Mouse (Mus musculus): Measurements from ENCODE around the gene Zbtb9. TPM values are rescaled to one million over a fixed set of nuclear protein-coding genes. Genes with fewer than 3 reads are reported as not detected.

Gene Zbtb9
- polyA plus RNA-seq, 1 experiment from 2014 or later = 19.1 TPM

- Histone ChIP-seq H3K4me1 (replicated peaks; ENCODE audit: control insufficient read depth, insufficient read depth, low read length) (peaks cover 43% of the 10 kb centered on the region), H3K4me3 (replicated peaks; ENCODE audit: low read length) (no peak overlapping the region), H3K9ac (replicated peaks; ENCODE audit: low read depth, low read length) (no peak overlapping the region), H3K36me3 (ENCODE audit: control insufficient read depth, insufficient read depth) (0 out of 2 replicates have a peak, but pooled peaks cover 2% of the 10 kb centered on the region), H3K9me3 (ENCODE audit: control insufficient read depth, low read length) (no peaks in the 10 kb centered on the region), H3K27me3 (replicated peaks; ENCODE audit: control insufficient read depth, insufficient read depth, low read length) (no peaks in the 10 kb centered on the region), H3K4me2 (ENCODE audit: low read length) (no peak overlapping the region), H3K27ac (ENCODE audit: low read length) (no peak overlapping the region)
- no peak for ATAC-seq
- 88% methylated on average over 15 of the region's 15 CpGs for WGBS
Observed at GRCm38 (mm10) chr17:26936921-26937695, 35.9 kb upstream of the Zbtb9 start.

DNA sequence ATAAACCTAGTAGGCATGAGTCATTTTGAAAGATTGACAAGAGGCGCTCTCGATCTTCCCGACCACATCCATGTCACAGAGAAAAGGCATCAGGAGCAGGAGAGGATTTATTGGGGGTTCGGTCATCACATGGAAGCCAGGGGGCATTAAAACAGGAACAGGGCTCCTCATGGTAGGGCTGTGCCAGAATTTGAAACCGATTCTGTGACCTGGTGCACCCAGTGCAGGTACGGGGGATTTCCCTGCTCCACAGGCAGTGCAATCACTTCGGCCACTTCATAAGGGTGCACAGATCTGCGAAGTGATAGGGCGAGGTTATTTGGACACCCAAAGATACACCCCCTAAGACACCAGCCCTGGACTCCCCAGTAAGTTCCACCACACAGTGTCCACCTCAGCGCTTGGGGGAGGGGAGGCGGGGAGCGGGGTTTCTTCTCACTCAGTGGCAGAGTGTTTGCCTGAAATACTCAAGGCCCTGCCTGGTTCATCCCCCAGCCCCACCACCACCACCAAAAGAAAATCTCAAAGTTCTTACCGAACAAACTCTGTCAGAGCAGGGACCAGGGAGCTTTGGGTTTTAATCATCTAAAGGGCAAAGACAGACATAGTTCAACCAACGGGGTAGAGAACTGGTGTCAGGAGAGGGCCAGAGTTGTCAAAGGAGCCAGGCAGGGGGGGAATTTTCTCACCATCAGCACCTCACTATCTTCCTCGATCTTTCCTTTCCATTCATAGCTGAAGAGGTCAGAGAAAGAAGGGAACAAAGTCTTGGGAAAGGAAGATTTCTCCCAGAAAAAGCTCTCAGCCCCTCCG lies 34.9 kb upstream of the Zbtb9 start:
- no peaks in the 10 kb centered on the region for H3K27me3 ChIP-seq (replicated peaks; ENCODE audit: control insufficient read depth, insufficient read depth, low read length)
- peak overlapping the region; percentile 61 for H3K9ac ChIP-seq (replicated peaks; ENCODE audit: low read depth, low read length)
- 0 out of 2 replicates have a peak, but pooled peaks cover 2% of the 10 kb centered on the region for H3K36me3 ChIP-seq (ENCODE audit: control insufficient read depth, insufficient read depth)
- peak overlapping the region; percentile 99 for H3K4me2 ChIP-seq (ENCODE audit: low read length)
- no peak overlapping the region for H3K27ac ChIP-seq (ENCODE audit: low read length)
- 58% methylated on average over 16 of the region's 16 CpGs for WGBS
- H3K4me3 ChIP-seq (replicated peaks; ENCODE audit: low read length) = peak overlapping the region; percentile 79
- ATAC-seq = no peak
- peaks cover 47% of the 10 kb centered on the region for H3K4me1 ChIP-seq (replicated peaks; ENCODE audit: control insufficient read depth, insufficient read depth, low read length)
- H3K9me3 ChIP-seq (ENCODE audit: control insufficient read depth, low read length) = no peaks in the 10 kb centered on the region

- H3K9me3 ChIP-seq (ENCODE audit: control insufficient read depth, low read length) = no peaks in the 10 kb centered on the region
- H3K4me1 ChIP-seq (replicated peaks; ENCODE audit: control insufficient read depth, insufficient read depth, low read length) = peaks cover 43% of the 10 kb centered on the region
- peak overlapping the region; percentile 61 for H3K9ac ChIP-seq (replicated peaks; ENCODE audit: low read depth, low read length)
- under 1% methylated on average over 22 of the region's 22 CpGs for WGBS
- peak overlapping the region; percentile 99 for H3K4me2 ChIP-seq (ENCODE audit: low read length)
- peak overlapping the region; percentile 79 for H3K4me3 ChIP-seq (replicated peaks; ENCODE audit: low read length)
- no peak for ATAC-seq
- H3K36me3 ChIP-seq (ENCODE audit: control insufficient read depth, insufficient read depth) = 0 out of 2 replicates have a peak, but pooled peaks cover 2% of the 10 kb centered on the region
- H3K27ac ChIP-seq (ENCODE audit: low read length) = peak overlapping the region; percentile 82
- no peaks in the 10 kb centered on the region for H3K27me3 ChIP-seq (replicated peaks; ENCODE audit: control insufficient read depth, insufficient read depth, low read length)
Observed at GRCm38 (mm10) chr17:26938731-26939130, 34.2 kb upstream of the Zbtb9 start.

DNA sequence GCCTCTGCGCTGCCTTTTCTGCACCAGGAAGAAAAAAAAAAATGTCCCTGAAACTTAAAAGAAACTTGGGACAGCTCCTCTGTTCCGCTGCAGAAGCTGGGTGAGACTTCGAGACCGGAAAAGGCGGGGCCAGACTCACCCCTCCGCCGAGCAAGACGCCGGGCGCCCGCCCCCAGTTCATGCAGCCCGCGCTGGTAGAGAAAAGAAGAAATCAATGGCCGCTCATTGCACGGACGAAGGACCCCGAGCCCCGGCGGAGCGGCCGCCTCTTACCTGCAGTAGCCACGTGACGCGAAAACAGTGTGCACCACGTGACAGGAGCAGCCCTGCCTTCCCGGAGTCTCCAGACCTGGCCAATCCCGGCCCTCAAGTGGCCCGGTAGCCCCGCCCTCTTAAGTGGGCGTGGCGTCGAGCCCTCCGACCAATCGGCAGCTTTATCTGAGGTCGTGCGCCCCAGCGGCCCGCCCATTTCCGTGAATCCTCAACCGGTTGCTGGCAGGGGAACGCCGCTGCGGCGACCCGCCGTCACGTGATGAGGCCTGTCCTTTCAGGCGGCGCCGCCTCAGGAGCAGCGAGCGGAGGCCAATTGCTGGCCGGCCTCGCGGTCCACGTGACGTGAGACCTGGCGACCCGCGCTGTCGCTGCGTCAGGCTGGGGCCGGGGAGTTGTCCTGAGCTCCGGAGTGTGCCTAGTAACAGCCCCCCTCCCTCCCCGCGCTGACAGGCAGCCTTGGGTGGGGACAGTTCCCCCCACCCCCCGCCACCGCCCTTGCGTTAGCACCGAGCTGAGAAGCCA lies 33.6 kb upstream of the Zbtb9 start, which contains the start of gene Cuta:
TSS of gene Cuta (minus strand) at position 392 of the 795 bp plus-strand sequence.
- WGBS = under 1% methylated on average over 69 of the region's 70 CpGs
- Histone ChIP-seq H3K9ac (replicated peaks; ENCODE audit: low read depth, low read length) (peak within 1 kb of the TSS; percentile 78), H3K27ac (ENCODE audit: low read length) (peak within 1 kb of the TSS; percentile 96), H3K4me2 (ENCODE audit: low read length) (peak within 1 kb of the TSS; percentile 99), H3K9me3 (ENCODE audit: control insufficient read depth, low read length) (no peaks in the 10 kb centered on the region), H3K4me3 (replicated peaks; ENCODE audit: low read length) (peak within 1 kb of the TSS; percentile 79), H3K36me3 (ENCODE audit: control insufficient read depth, insufficient read depth) (0 out of 2 replicates have a peak, but pooled peaks cover 2% of the 10 kb centered on the region), H3K4me1 (replicated peaks; ENCODE audit: control insufficient read depth, insufficient read depth, low read length) (peaks cover 43% of the 10 kb centered on the region), H3K27me3 (replicated peaks; ENCODE audit: control insufficient read depth, insufficient read depth, low read length) (no peaks in the 10 kb centered on the region)
- ATAC-seq = peak; percentile 93

DNA sequence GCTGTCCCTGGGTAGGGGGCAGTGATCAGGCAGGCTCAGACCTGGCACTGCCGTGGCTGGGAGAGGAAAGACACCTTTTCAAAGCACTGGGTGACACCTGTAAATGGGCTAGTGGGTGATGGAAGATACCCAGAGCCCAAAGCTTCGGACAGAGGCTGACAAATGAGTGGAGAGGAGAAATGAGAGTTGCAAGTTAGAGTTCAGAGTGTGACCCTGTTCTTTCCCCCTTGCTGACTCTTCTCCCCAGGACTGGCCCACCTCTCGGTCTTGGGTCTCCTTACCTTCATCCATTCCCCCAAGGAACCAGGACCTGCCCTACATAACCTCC lies 33.0 kb upstream of the Zbtb9 start:
- WGBS = 7% methylated on average over 3 of the region's 3 CpGs
- H3K4me3 ChIP-seq (replicated peaks; ENCODE audit: low read length) = peak overlapping the region; percentile 79
- peak overlapping the region; percentile 78 for H3K9ac ChIP-seq (replicated peaks; ENCODE audit: low read depth, low read length)
- peak overlapping the region; percentile 84 for H3K4me2 ChIP-seq (ENCODE audit: low read length)
- 0 out of 2 replicates have a peak, but pooled peaks cover 2% of the 10 kb centered on the region for H3K36me3 ChIP-seq (ENCODE audit: control insufficient read depth, insufficient read depth)
- H3K27me3 ChIP-seq (replicated peaks; ENCODE audit: control insufficient read depth, insufficient read depth, low read length) = no peaks in the 10 kb centered on the region
- H3K27ac ChIP-seq (ENCODE audit: low read length) = peak overlapping the region; percentile 96
- ATAC-seq = no peak
- H3K9me3 ChIP-seq (ENCODE audit: control insufficient read depth, low read length) = no peaks in the 10 kb centered on the region
- peaks cover 46% of the 10 kb centered on the region for H3K4me1 ChIP-seq (replicated peaks; ENCODE audit: control insufficient read depth, insufficient read depth, low read length)

DNA sequence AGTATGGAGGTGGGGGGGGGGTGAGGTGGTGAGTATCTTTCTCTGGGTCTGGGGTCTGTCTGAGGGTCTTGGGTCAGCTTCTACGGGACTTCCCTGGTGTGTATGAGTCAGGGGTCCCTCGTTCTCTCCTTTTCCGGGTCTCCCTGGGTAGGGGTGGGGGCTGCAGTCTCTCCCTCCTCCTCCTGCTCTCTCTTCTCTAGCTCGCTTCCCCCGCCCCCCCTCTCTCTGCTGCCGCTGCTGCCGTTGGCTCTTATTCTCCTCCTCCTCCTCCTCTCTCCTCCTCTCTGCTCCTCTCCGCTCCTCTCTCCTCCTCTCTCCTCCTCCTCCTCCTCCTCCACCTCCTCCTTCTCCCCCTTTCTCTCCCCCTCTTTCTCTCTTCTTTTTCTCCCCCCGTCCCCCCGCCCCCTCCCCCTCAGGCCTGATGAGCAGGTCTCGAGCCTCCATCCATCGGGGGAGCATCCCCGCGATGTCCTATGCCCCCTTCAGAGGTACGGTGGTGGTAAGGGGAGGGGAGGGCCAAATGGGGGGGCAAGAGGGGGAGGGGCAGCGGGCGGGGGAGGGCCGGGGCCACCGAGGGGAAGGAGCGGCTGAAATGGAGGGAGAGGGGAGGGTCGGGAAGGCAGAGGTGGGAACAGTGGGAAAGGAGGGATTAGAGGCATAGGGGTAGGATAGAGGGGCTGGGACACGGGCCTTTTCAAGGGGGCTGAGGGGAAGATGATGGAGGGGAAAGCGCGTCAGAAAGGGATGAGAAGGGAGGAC lies 31.8 kb upstream of the Zbtb9 start, which contains the start of gene Syngap1:
TSS of gene Syngap1 (plus strand) at position 223 of the 759 bp plus-strand sequence.
- peak; percentile 37 for ATAC-seq
- 2% methylated on average over 23 of the region's 24 CpGs for WGBS
- peaks cover 59% of the 10 kb centered on the region for H3K4me1 ChIP-seq (replicated peaks; ENCODE audit: control insufficient read depth, insufficient read depth, low read length)

DNA sequence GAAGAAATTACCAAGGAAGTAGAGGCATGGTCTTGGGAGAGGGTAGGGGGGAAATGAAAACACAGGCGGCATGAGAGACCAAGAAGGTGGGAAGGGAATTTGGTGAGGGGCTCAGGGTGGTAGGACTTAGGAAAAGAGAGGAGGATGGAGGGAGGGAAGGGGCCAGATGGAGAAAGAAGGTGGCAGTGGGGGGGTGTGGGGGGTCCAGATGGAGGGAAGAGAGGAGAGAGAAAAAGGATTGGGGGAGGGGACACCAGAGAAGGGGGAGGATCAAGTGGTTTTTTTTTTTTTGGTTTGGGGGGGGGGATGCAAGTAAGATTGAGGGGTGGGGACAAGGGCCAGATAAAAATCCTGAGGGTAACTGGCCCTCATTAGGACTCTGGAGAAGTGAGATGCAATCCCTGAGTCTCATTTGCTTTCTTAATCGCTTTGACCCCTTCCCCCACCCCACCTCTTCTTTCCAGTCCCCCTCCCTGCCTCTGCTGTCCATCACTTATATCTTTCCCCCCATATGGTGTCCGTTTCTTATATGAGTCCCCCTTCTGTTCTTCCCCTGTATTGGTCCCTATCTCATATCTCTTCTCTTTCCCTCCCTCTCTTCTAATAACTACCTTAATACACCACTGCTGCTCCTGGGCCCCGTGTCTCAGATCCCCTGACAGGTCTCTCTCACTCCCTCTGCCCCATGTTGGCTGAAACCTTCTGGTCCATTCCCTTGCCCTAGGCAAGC lies 31.0 kb upstream of the Zbtb9 start:
- WGBS = 6% methylated on average over 4 of the region's 4 CpGs
- Histone ChIP-seq H3K4me1 (replicated peaks; ENCODE audit: control insufficient read depth, insufficient read depth, low read length) (peaks cover 67% of the 10 kb centered on the region), H3K27ac (ENCODE audit: low read length) (peak overlapping the region; percentile 96), H3K9me3 (ENCODE audit: control insufficient read depth, low read length) (no peaks in the 10 kb centered on the region), H3K4me2 (ENCODE audit: low read length) (peak overlapping the region; percentile 66), H3K4me3 (replicated peaks; ENCODE audit: low read length) (peak overlapping the region; percentile 57), H3K9ac (replicated peaks; ENCODE audit: low read depth, low read length) (peak overlapping the region; percentile 62), H3K27me3 (replicated peaks; ENCODE audit: control insufficient read depth, insufficient read depth, low read length) (no peaks in the 10 kb centered on the region), H3K36me3 (ENCODE audit: control insufficient read depth, insufficient read depth) (no peaks in the 10 kb centered on the region)
- ATAC-seq = no peak

More for the DNA sequence above, 31.8 kb upstream of the Zbtb9 start, which contains the start of gene Syngap1:
- Histone ChIP-seq H3K4me2 (ENCODE audit: low read length) (peak within 1 kb of the TSS; percentile 84), H3K36me3 (ENCODE audit: control insufficient read depth, insufficient read depth) (no peaks in the 10 kb centered on the region), H3K27me3 (replicated peaks; ENCODE audit: control insufficient read depth, insufficient read depth, low read length) (no peaks in the 10 kb centered on the region), H3K4me3 (replicated peaks; ENCODE audit: low read length) (peak within 1 kb of the TSS; percentile 79), H3K9me3 (ENCODE audit: control insufficient read depth, low read length) (no peaks in the 10 kb centered on the region), H3K9ac (replicated peaks; ENCODE audit: low read depth, low read length) (peak within 1 kb of the TSS; percentile 78), H3K27ac (ENCODE audit: low read length) (peak within 1 kb of the TSS; percentile 96)

Data from forebrain, embryonic 16.5 days (tissue).